Mouse (Mus musculus): Measurements from ENCODE around the gene Gm13420.
"Not testable (repeated sequence)": the region's sequence is repeated elsewhere in the genome, so short reads cannot be mapped to it uniquely, and the experiment has no call there.

DNA sequence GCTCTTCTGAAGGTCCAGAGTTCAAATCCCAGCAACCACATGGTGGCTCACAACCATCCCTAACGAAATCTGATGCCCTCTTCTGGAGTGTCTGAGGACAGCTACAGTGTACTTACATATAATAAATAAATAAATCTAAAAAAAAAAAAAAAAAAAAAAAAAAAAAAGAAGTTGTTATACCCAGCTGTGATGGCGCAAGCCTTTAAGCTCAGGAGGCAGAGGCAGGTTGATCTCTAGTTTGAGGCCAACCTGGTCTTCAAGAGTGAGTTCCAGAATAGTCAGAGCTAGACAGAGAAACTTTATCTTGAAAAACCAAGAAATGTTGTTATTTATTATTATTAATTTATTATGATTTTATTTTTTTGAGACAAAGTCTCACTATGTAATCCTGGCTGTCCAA, 29.8 kb upstream of the Gm13420 start:
- not testable (repeated sequence) for TF ChIP-seq EP300, CTCF (IDR thresholded peaks at IDR 0.05; ENCODE audit: low read depth)
